Mouse (Mus musculus) 416B (cell line): ENCODE measurements around the gene Hspa4l.
A peak's percentile ranks its signal among the peaks of the same experiment; 100 is the strongest.

Experiments used
- DNase-seq: peaks from one replicate; pipeline ENCODE4 v3.0.0; 2011; ENCODE audit warnings: low read depth

The Hspa4l gene

GRCm38 (mm10) chr3:40744024-40744835 is at the start of gene Hspa4l:
Hspa4l (plus strand) TSS chr3:40744495.
- no peak for DNase-seq

- peak; percentile 25 for DNase-seq
These were observed 49.1 kb upstream of the Hspa4l start for GRCm38 (mm10) chr3:40695162-40695561.

- DNase-seq: peak; percentile 17
These were observed 45.5 kb upstream of the Hspa4l start for GRCm38 (mm10) chr3:40698834-40699233.

- DNase-seq: peak; percentile 80
These were observed 39.4 kb upstream of the Hspa4l start for GRCm38 (mm10) chr3:40704816-40705430.

GRCm38 (mm10) chr3:40708655-40709054 is 35.6 kb upstream of the Hspa4l start, which contains the start of gene Slc25a31:
Slc25a31 (plus strand) TSS chr3:40708855.
- no peak for DNase-seq

- no peak for DNase-seq
These were observed 28.2 kb upstream of the Hspa4l start for GRCm38 (mm10) chr3:40716056-40716455.

GRCm38 (mm10) chr3:40719022-40719421 is 25.3 kb upstream of the Hspa4l start:
- DNase-seq: no peak

- DNase-seq: no peak
These were observed 5.8 kb upstream of the Hspa4l start for GRCm38 (mm10) chr3:40738381-40738912.

GRCm38 (mm10) chr3:40744836-40745660 is 753 bp downstream of the Hspa4l start:
- peak; percentile 87 for DNase-seq

- DNase-seq: peak; percentile 85
These were observed 1.6 kb downstream of the Hspa4l start for GRCm38 (mm10) chr3:40745661-40746547.

- no peak for DNase-seq
These were observed 16.5 kb downstream of the Hspa4l start for GRCm38 (mm10) chr3:40760746-40761145.

GRCm38 (mm10) chr3:40761312-40761711 is 17.0 kb downstream of the Hspa4l start:
- peak; percentile 37 for DNase-seq

GRCm38 (mm10) chr3:40793783-40794182 is 49.5 kb downstream of the Hspa4l start:
- no peak for DNase-seq

- no peak for DNase-seq
These were observed 53.8 kb downstream of the Hspa4l start for GRCm38 (mm10) chr3:40798054-40798453.

GRCm38 (mm10) chr3:40798500-40798899 is 54.2 kb downstream of the Hspa4l start:
- DNase-seq: peak; percentile 83

- DNase-seq: peak; percentile 98
These were observed 55.5 kb downstream of the Hspa4l start, which contains the start of gene Plk4 for GRCm38 (mm10) chr3:40799530-40800372. Plk4 (plus strand) TSS chr3:40800019.

GRCm38 (mm10) chr3:40800373-40800823 is 56.1 kb downstream of the Hspa4l start:
- DNase-seq: no peak

GRCm38 (mm10) chr3:40806871-40807270 is 62.6 kb downstream of the Hspa4l start:
- peak; percentile 37 for DNase-seq

- DNase-seq: no peak
These were observed 64.4 kb downstream of the Hspa4l start for GRCm38 (mm10) chr3:40808686-40809085.

- no peak for DNase-seq
These were observed 65.6 kb downstream of the Hspa4l start for GRCm38 (mm10) chr3:40809894-40810293.
